Mouse (Mus musculus): ENCODE results near the gene Pign. TPM values are rescaled to one million over a fixed set of nuclear protein-coding genes. Genes with fewer than 3 reads are reported as not detected.
A peak's percentile ranks its signal among the peaks of the same experiment; 100 is the strongest.

Pign gene
- polyA plus RNA-seq, 1 experiment from 2014 or later, result 8.2 TPM

- DNase-seq (ENCODE audit: low spot score), result no peak
These were observed 99.2 kb downstream of the Pign start for GRCm38 (mm10) chr1:105564289-105564688.

GRCm38 (mm10) chr1:105563821-105564220 lies 99.7 kb downstream of the Pign start:
- DNase-seq (ENCODE audit: low spot score), result no peak

GRCm38 (mm10) chr1:105556078-105556477 lies 107.4 kb downstream of the Pign start:
- no peak for DNase-seq (ENCODE audit: low spot score)

GRCm38 (mm10) chr1:105555192-105555718 lies 108.2 kb downstream of the Pign start:
- no peak for DNase-seq (ENCODE audit: low spot score)

DNA sequence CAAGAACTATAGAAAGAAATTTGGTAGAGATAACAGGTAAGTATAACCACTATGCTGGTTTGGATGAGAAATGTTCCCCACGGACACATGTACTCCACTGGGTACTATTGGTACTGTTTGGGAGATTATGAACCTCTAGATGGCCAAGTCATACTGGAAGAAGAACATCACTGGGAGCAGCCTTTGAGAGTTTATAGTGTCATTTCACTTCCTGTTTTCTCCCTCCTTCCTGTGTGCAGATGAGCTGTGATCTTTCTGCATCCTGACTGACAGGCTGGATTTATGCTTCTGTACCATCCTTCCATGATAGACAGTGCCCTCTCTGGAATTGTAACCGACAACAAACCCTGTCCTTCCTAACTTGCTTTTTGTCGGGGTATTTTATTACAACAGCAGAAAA lies 110.3 kb downstream of the Pign start:
- no peak for DNase-seq (ENCODE audit: low spot score)

DNA sequence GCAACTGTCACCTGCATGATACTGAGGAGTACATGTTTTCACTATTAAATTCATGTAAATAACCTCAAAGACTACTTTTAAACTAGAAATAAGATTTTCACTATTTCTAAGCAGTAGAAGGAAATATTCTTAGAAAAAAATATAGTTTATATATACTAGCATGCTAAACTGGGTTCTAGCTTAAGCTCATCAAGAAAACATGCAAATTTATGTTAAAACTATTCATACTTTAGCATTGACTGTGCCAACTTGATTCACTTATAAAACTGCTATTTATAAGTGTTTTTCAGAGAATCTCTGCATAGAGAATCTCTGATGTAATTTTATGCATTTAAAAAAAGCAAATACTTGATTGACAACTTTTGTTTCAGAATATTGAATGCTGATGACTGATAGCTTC lies 113.3 kb downstream of the Pign start:
- DNase-seq (ENCODE audit: low spot score), result no peak

DNA sequence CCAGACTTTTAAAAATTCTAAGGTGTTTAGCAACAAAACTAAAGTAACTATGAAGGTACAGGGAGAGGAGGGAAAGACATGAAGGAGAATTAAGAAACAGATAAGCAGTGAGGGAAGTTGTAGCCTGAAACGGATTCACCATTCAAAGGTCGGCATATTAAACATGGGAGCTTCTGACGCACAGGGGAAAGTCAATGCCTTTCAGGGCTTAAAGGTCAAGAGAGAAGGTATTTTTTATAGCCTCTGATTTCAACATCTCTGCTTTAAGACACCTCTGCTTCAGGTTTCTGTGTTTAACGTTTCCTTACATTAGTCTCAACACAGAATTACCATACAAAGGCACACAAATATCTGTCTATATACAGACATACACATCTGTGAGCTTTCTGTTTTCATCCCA lies 113.8 kb downstream of the Pign start:
- no peak for DNase-seq (ENCODE audit: low spot score)

DNA sequence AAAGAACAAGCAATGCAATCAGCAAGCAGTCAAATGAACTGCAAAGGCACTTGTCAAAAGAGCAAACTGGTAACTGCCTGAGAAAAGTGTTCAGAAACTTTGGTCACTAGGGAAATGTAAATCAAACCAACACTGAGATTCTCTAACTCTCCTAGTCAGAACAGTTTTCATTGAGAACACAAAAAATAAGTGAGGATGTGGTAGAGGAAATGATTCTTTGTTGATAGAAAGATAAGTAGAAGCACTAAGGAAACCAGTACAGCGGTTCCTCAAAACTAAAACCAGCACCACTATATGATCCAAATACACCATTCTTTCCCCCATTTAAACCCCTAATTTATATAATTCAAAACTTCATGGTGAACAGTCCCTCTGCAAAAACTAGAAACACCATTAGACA lies 120.4 kb downstream of the Pign start:
- peak; percentile 2 for DNase-seq (ENCODE audit: low spot score)

GRCm38 (mm10) chr1:105523768-105524167 lies 139.7 kb downstream of the Pign start:
- no peak for DNase-seq (ENCODE audit: low spot score)

DNA sequence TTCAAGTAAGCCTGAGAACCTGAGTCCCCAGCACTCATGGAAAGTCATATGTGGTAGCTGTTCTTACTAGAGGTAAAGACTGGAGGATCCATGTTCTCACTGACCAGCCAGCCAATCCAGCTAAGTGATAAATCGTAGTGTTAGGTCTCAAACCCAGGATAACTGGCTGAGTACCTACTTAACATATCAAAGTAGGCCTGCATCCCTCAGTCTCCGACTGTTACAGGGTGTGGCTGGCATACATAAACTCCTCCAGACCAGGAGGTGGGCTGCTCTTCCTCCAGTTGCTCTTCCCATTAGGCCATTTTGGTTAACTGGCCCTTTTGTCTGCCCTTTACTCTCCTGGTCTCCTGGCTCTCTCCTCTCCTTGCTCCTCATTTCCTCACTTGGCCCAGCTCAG lies 141.2 kb downstream of the Pign start:
- DNase-seq (ENCODE audit: low spot score), result no peak

DNA sequence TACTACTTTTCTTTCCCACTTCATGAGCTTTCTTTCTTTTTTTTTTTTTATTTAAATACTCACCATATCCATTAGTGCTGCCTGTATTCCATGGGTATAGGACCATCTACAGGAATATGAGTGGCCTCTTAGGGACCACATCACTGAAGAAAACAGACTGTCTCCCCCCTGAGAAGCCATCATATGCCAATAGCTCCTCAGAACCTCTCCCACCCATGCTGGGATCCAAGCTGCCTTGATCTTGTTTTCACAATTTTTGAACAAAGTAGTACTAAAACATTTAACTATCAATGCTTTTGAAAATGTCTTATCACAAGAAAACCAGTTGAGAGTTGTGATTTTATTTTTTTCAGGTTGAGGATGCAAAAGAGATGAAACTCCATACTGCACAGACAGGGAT lies 145.4 kb downstream of the Pign start:
- no peak for DNase-seq (ENCODE audit: low spot score)

DNA sequence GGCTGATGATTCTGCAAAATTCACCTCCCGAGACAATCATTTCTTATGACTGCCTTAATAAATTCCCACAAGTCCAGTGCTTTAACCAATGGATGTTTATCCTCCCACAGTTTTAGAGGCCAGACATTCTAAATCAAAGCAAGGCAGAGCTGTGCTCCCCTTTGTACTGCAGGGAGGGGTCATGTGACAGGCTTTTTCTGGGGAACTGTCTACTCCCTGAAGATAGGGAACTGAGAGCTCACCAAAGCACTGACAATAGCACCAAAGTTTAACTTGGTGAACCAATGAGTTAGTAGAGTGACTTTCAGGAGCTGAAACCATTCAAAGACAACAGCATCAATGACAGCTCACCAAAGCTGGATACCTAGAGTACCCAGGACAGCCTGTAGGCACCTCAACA lies 156.4 kb downstream of the Pign start:
- DNase-seq (ENCODE audit: low spot score), result no peak

DNA sequence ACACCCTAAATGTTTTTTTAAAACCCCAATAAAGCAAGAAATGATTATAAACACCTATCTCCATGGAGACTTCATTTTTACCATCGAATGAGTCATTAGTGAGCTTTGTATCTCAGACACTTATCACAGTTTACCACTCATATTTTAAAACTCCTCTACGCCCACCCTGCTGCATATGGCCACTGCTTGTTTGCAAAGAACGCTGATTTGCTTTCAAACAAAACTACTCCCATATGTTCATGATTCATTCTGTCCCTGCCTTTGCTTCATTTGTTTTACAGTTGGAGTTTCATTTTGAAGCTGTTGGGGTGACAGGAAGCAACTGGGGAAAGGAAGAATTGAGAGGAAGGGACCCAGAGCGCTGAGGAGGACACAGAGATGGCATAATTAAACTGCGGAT lies 170.9 kb downstream of the Pign start:
- no peak for DNase-seq (ENCODE audit: low spot score)

- no peak for DNase-seq (ENCODE audit: low spot score)
These were observed 174.0 kb downstream of the Pign start for GRCm38 (mm10) chr1:105489456-105489855.

GRCm38 (mm10) chr1:105487037-105487436 lies 176.4 kb downstream of the Pign start:
- no peak for DNase-seq (ENCODE audit: low spot score)

Small RNA genes within 50 kb of the gene (microRNA-seq; reads per million reads assigned to microRNA genes)
- not detected for gene Gm22426 (ENCODE audit: borderline number of aligned reads)

Other genes starting within 250 kb of the Pign start
- 26.7 and 35.0 TPM in 2 replicates for gene Relch, start 184 bp upstream of the Pign start, polyA plus RNA-seq (2015; fragmentation: Nextera tagmentation; extraction: Ambion mirVana)
- 3.7 TPM in 2 replicates for gene Tnfrsf11a, start 117.0 kb upstream of the Pign start, polyA plus RNA-seq (2015; fragmentation: Nextera tagmentation; extraction: Ambion mirVana)

All from thymus, postnatal 0 days (tissue).